Mouse (Mus musculus) forebrain, embryonic 13.5 days (tissue): ENCODE data around the gene Mob4. TPM values are rescaled to one million over a fixed set of nuclear protein-coding genes. Genes with fewer than 3 reads are reported as not detected.
A peak's percentile ranks its signal among the peaks of the same experiment; 100 is the strongest.

Experiments
- ATAC-seq: fragments of 200-750 bp; cut with Nextera tagmentation; 2 replicates; pipeline ENCODE4 v1.8.0; 2017
- H3K27ac ChIP-seq: fragments of 300-500 bp; sonication (generic); 2 replicates; pipeline ENCODE4 v1.5.1; 2015; ENCODE audit warnings: inconsistent platforms, mild to moderate bottlenecking, moderate library complexity
- H3K27me3 ChIP-seq: fragments of 300-500 bp; sonication (generic); 2 replicates; pipeline ENCODE4 v1.6.1; 2015; ENCODE audit warnings: mild to moderate bottlenecking, inconsistent platforms
- H3K36me3 ChIP-seq: fragments of 300-500 bp; sonication (generic); 2 replicates; pipeline ENCODE4 v1.6.1; 2015; ENCODE audit warnings: mild to moderate bottlenecking, inconsistent platforms; ENCODE audit not compliant: poor library complexity, severe bottlenecking
- H3K4me1 ChIP-seq: fragments of 300-500 bp; sonication (generic); 2 replicates; pipeline ENCODE4 v1.6.1; 2015; ENCODE audit warnings: inconsistent platforms
- H3K4me2 ChIP-seq: fragments of 300-500 bp; sonication (generic); 2 replicates; pipeline ENCODE4 v1.6.1; 2015; ENCODE audit warnings: inconsistent platforms, mild to moderate bottlenecking, moderate library complexity
- H3K4me3 ChIP-seq: fragments of 300-500 bp; sonication (generic); 2 replicates; pipeline ENCODE4 v1.5.1; 2015; ENCODE audit warnings: mild to moderate bottlenecking, inconsistent platforms
- H3K9ac ChIP-seq: fragments of 300-500 bp; sonication (generic); 2 replicates; pipeline ENCODE4 v1.6.1; 2015; ENCODE audit warnings: mild to moderate bottlenecking, inconsistent platforms
- H3K9me3 ChIP-seq: fragments of 300-500 bp; sonication (generic); replicated peaks from 2 replicates; pipeline ENCODE4 v1.6.1; 2016; ENCODE audit warnings: inconsistent platforms
- WGBS: fragments of 180-500 bp; shearing (Covaris S2); methylation state at CpG from one replicate; pipeline ENCODE4 v1.1.7; 2015; 5-methylcytosine and 5-hydroxymethylcytosine counted together
- polyA plus RNA-seq: library from polyadenylated mRNA; unstranded; fragments of >200 nt; fragmentation: Nextera tagmentation; extraction: Ambion mirVana; gene quantifications from 2 replicates; pipeline ENCODE4 v1.2.1, GENCODE M21; 2015

Gene Mob4
- polyA plus RNA-seq, 1 experiment from 2014 or later: 191 TPM

DNA sequence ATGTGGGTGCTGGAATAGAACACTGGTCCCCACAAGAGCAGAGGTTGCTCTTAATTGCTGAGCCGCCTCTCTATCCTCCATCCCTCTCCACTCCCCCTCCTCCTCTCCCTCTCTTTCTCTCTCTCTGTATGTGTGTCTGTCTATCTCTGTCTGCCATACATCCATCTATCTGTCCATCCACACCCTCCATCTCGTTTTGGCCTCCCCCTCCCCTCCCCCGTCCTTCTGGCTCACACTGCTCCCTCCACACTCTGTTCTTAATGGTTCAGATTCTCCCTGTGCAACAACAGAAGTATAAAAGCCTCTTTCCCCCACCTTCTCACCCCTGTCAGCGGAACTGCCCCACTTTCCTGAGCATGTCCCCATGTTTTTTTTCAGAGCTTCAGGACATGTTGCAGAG, 36.5 kb downstream of the Mob4 start:
- Histone ChIP-seq H3K27me3 (no peaks in the 10 kb centered on the region), H3K4me1 (no peaks in the 10 kb centered on the region), H3K4me3 (no peak overlapping the region), H3K36me3 (peaks cover 9% of the 10 kb centered on the region; the same call in 1 of the 2 replicates), H3K9me3 (peaks cover 5% of the 10 kb centered on the region; the same call in 1 of the 2 replicates), H3K27ac (no peak overlapping the region), H3K9ac (no peak overlapping the region), H3K4me2 (no peak overlapping the region)
- WGBS: 85% methylated on average over 4 of the region's 4 CpGs
- no peak for ATAC-seq

DNA sequence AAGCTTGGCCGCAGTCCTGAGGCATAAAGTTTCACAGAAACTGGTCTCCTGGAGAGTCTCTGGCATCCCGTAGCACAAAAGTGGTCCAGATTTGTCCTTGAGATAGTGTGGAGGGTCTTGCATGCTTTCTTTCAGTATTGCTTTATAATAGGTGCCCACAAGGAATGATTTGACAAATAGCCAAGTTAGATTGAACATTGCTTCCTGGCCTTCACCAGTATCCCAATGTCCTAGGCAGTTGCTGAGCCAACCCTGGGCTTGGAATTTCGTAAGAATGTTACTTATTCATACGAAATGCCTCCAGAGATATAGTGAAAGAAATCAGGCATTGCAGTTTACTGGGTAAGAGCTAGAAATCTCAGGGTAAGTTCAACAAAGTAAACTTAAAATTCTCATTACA, 37.6 kb downstream of the Mob4 start:
- peaks cover 5% of the 10 kb centered on the region; the same call in 1 of the 2 replicates for H3K9me3 ChIP-seq
- WGBS: 96% methylated on average over 4 of the region's 4 CpGs
- no peak overlapping the region for H3K4me2 ChIP-seq
- peaks cover 9% of the 10 kb centered on the region; the same call in 1 of the 2 replicates for H3K36me3 ChIP-seq
- H3K4me1 ChIP-seq: no peaks in the 10 kb centered on the region
- H3K27me3 ChIP-seq: no peaks in the 10 kb centered on the region
- no peak for ATAC-seq
- H3K4me3 ChIP-seq: no peak overlapping the region
- H3K27ac ChIP-seq: no peak overlapping the region
- no peak overlapping the region for H3K9ac ChIP-seq

- H3K9me3 ChIP-seq: peaks cover 5% of the 10 kb centered on the region; the same call in 1 of the 2 replicates
- H3K4me3 ChIP-seq: peak overlapping the region; percentile 18; the same call in 1 of the 2 replicates
- peak overlapping the region; percentile 38; the same call in 1 of the 2 replicates for H3K4me2 ChIP-seq
- H3K9ac ChIP-seq: no peak overlapping the region
- 0 out of 2 replicates have a peak, but pooled peaks have one; percentile 36 for ATAC-seq
- H3K27ac ChIP-seq: no peak overlapping the region
- no peaks in the 10 kb centered on the region for H3K27me3 ChIP-seq
- 67% methylated on average over 22 of the region's 22 CpGs for WGBS
- peaks cover 9% of the 10 kb centered on the region; the same call in 1 of the 2 replicates for H3K36me3 ChIP-seq
- no peaks in the 10 kb centered on the region for H3K4me1 ChIP-seq
These were observed 40.6 kb downstream of the Mob4 start for GRCm38 (mm10) chr1:55171361-55172325.

- Histone ChIP-seq H3K27me3 (no peaks in the 10 kb centered on the region), H3K4me1 (no peaks in the 10 kb centered on the region), H3K36me3 (peaks cover 9% of the 10 kb centered on the region; the same call in 1 of the 2 replicates), H3K9me3 (peaks cover 5% of the 10 kb centered on the region; the same call in 1 of the 2 replicates), H3K4me3 (no peak overlapping the region), H3K4me2 (no peak overlapping the region), H3K9ac (no peak overlapping the region), H3K27ac (no peak overlapping the region)
- 79% methylated on average over 10 of the region's 10 CpGs for WGBS
- ATAC-seq: 0 out of 2 replicates have a peak, but pooled peaks have one; percentile 21
These were observed 42.9 kb downstream of the Mob4 start for GRCm38 (mm10) chr1:55173720-55174557.

DNA sequence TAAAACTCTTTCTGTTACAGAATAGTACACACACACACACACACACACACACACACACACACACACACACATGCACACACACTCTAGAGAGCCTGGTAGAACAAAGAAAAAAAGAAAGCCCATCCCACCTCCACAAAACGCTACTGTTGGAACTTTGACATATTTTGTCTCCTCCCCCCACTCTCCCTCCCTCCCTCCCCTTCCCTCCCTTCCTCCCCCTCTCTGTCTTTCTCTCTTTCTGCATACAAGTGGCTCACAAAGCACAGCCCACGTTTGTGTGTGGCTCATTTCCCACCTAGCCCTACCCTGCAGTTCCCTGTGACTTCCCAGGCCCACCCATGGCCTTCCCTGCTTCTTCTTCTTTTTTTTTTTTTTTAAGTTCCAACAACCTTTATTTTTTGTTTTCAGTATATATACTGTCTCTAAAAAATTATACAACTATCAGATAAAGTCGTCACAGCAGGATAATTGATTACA, 43.6 kb downstream of the Mob4 start:
- Histone ChIP-seq H3K27ac (no peak overlapping the region), H3K9ac (no peak overlapping the region), H3K4me3 (no peak overlapping the region), H3K27me3 (no peaks in the 10 kb centered on the region), H3K9me3 (no peaks in the 10 kb centered on the region), H3K4me2 (no peak overlapping the region), H3K36me3 (peaks cover 2% of the 10 kb centered on the region; the same call in 1 of the 2 replicates), H3K4me1 (no peaks in the 10 kb centered on the region)
- WGBS: 49% methylated on average over 3 of the region's 3 CpGs
- ATAC-seq: 0 out of 2 replicates have a peak, but pooled peaks have one; percentile 13

GRCm38 (mm10) chr1:55179917-55180566, 49.0 kb downstream of the Mob4 start:
- Histone ChIP-seq H3K4me3 (no peak overlapping the region), H3K4me2 (no peak overlapping the region), H3K27ac (no peak overlapping the region), H3K36me3 (peaks cover 14% of the 10 kb centered on the region), H3K9me3 (no peaks in the 10 kb centered on the region), H3K4me1 (no peaks in the 10 kb centered on the region), H3K9ac (no peak overlapping the region), H3K27me3 (no peaks in the 10 kb centered on the region)
- no peak for ATAC-seq
- 82% methylated on average over 5 of the region's 5 CpGs for WGBS

GRCm38 (mm10) chr1:55182392-55182791, 51.4 kb downstream of the Mob4 start:
- H3K4me3 ChIP-seq: no peak overlapping the region
- WGBS: 91% methylated on average over 5 of the region's 5 CpGs
- H3K36me3 ChIP-seq: peaks cover 14% of the 10 kb centered on the region
- no peaks in the 10 kb centered on the region for H3K9me3 ChIP-seq
- H3K4me1 ChIP-seq: no peaks in the 10 kb centered on the region
- H3K4me2 ChIP-seq: no peak overlapping the region
- no peak overlapping the region for H3K9ac ChIP-seq
- ATAC-seq: no peak
- H3K27ac ChIP-seq: no peak overlapping the region
- no peaks in the 10 kb centered on the region for H3K27me3 ChIP-seq

- Histone ChIP-seq H3K4me1 (no peaks in the 10 kb centered on the region), H3K9me3 (no peaks in the 10 kb centered on the region), H3K27ac (no peak overlapping the region), H3K4me3 (no peak overlapping the region), H3K4me2 (no peak overlapping the region), H3K36me3 (peaks cover 7% of the 10 kb centered on the region), H3K27me3 (no peaks in the 10 kb centered on the region), H3K9ac (no peak overlapping the region)
- WGBS: 86% methylated on average over 6 of the region's 6 CpGs
- ATAC-seq: no peak
These were observed 54.7 kb downstream of the Mob4 start for GRCm38 (mm10) chr1:55185718-55186117.

GRCm38 (mm10) chr1:55186592-55187210, 55.7 kb downstream of the Mob4 start:
- H3K9me3 ChIP-seq: no peaks in the 10 kb centered on the region
- WGBS: 18% methylated on average over 11 of the region's 11 CpGs
- H3K36me3 ChIP-seq: 0 out of 2 replicates have a peak, but pooled peaks cover under 1% of the 10 kb centered on the region
- H3K4me1 ChIP-seq: no peaks in the 10 kb centered on the region
- H3K4me2 ChIP-seq: no peak overlapping the region
- H3K4me3 ChIP-seq: no peak overlapping the region
- H3K9ac ChIP-seq: no peak overlapping the region
- H3K27me3 ChIP-seq: no peaks in the 10 kb centered on the region
- no peak overlapping the region for H3K27ac ChIP-seq
- no peak for ATAC-seq

- H3K9me3 ChIP-seq: no peaks in the 10 kb centered on the region
- peak overlapping the region; percentile 54 for H3K4me2 ChIP-seq
- peaks cover 26% of the 10 kb centered on the region for H3K4me1 ChIP-seq
- 8% methylated on average over 8 of the region's 8 CpGs for WGBS
- peak overlapping the region; percentile 45; the same call in 1 of the 2 replicates for H3K9ac ChIP-seq
- 0 out of 2 replicates have a peak overlapping the region, but pooled peaks have one; percentile 15 for H3K27ac ChIP-seq
- peak overlapping the region; percentile 33 for H3K4me3 ChIP-seq
- ATAC-seq: peak; percentile 61
- peaks cover 10% of the 10 kb centered on the region for H3K27me3 ChIP-seq
- no peaks in the 10 kb centered on the region for H3K36me3 ChIP-seq
These were observed 61.0 kb downstream of the Mob4 start for GRCm38 (mm10) chr1:55192015-55192414.

DNA sequence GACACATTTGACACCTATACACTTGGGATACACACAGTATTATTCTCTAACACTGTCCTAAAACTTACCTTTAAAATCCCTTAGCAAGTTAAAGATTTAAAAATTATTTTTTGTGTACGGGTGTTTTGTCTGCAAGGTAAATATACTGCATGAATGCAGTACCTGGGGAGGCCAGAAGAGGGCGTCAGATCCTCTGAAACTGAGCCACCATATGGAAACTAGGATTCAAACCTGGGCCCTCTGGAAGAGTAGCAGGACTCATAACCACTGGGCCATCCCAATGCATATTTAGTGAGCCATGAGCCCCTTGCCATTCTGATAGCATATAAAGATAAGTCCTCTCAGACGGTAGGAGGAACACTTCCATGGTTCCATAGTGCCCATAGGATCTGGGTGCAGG, 61.8 kb downstream of the Mob4 start:
- no peak; the same call in 1 of the 2 replicates for ATAC-seq
- Histone ChIP-seq H3K4me2 (no peak overlapping the region), H3K27ac (no peak overlapping the region)

More for the DNA sequence above, 61.8 kb downstream of the Mob4 start:
- WGBS: 57% methylated on average over 3 of the region's 3 CpGs
- Histone ChIP-seq H3K9ac (no peak overlapping the region), H3K36me3 (no peaks in the 10 kb centered on the region), H3K4me1 (peaks cover 26% of the 10 kb centered on the region), H3K9me3 (no peaks in the 10 kb centered on the region), H3K4me3 (no peak overlapping the region), H3K27me3 (peaks cover 10% of the 10 kb centered on the region)
